Mouse (Mus musculus) urinary bladder, postnatal 4 days (tissue): ENCODE data around the gene Ndrg2.
"Not testable (repeated sequence)": the region's sequence is repeated elsewhere in the genome, so short reads cannot be mapped to it uniquely, and the experiment has no call there.

Source experiments
- DNase-seq, 2 experiments: peaks; one replicate each; pipeline ENCODE4 v3.0.0; 2021 to 2022; ENCODE audit warnings: low spot score in 2 of 2

The Ndrg2 gene

GRCm38 (mm10) chr14:51913960-51914762 lies at the start of gene Ndrg2:
Gene Ndrg2, minus strand, starts transcription at chr14:51914158.
- peak; percentile 71 to 81 for DNase-seq

GRCm38 (mm10) chr14:51960316-51960715 lies 46.4 kb upstream of the Ndrg2 start:
- no peak for DNase-seq

GRCm38 (mm10) chr14:51943336-51943735 lies 29.4 kb upstream of the Ndrg2 start:
- no peak for DNase-seq

GRCm38 (mm10) chr14:51942236-51942635 lies 28.3 kb upstream of the Ndrg2 start:
- no peak for DNase-seq

GRCm38 (mm10) chr14:51941577-51941976 lies 27.6 kb upstream of the Ndrg2 start:
- no peak for DNase-seq

- no peak for DNase-seq
These were observed 27.1 kb upstream of the Ndrg2 start for GRCm38 (mm10) chr14:51940944-51941560.

- DNase-seq: no peak
These were observed 25.0 kb upstream of the Ndrg2 start for GRCm38 (mm10) chr14:51939005-51939404.

GRCm38 (mm10) chr14:51932092-51933020 lies 18.4 kb upstream of the Ndrg2 start:
- DNase-seq: no peak

- DNase-seq: peak; percentile 59 to 69
These were observed 16.9 kb upstream of the Ndrg2 start for GRCm38 (mm10) chr14:51930824-51931223.

- no peak for DNase-seq
These were observed 16.0 kb upstream of the Ndrg2 start for GRCm38 (mm10) chr14:51929968-51930367.

GRCm38 (mm10) chr14:51929309-51929943 lies 15.5 kb upstream of the Ndrg2 start:
- peak; percentile 66 to 71 for DNase-seq

- DNase-seq: not testable (repeated sequence)
These were observed 13.0 kb upstream of the Ndrg2 start for GRCm38 (mm10) chr14:51926930-51927329.

- DNase-seq: no peak
These were observed 9.5 kb upstream of the Ndrg2 start for GRCm38 (mm10) chr14:51923492-51923891.

GRCm38 (mm10) chr14:51922910-51923309 lies 9.0 kb upstream of the Ndrg2 start:
- DNase-seq: no peak

GRCm38 (mm10) chr14:51922571-51922865 lies 8.6 kb upstream of the Ndrg2 start, which contains the start of gene Rnase13:
Gene Rnase13, minus strand, starts transcription at chr14:51922773.
- DNase-seq: no peak

- peak in 1 of 2 experiments; percentile 71 for DNase-seq
These were observed 8.0 kb upstream of the Ndrg2 start for GRCm38 (mm10) chr14:51921759-51922570.

- no peak for DNase-seq
These were observed 5.0 kb upstream of the Ndrg2 start for GRCm38 (mm10) chr14:51918966-51919365.

GRCm38 (mm10) chr14:51918125-51918524 lies 4.2 kb upstream of the Ndrg2 start, which contains the start of gene Tppp2:
Gene Tppp2, plus strand, starts transcription at chr14:51918425.
- DNase-seq: no peak

- DNase-seq: no peak
These were observed 2.6 kb upstream of the Ndrg2 start for GRCm38 (mm10) chr14:51916539-51916938.

- no peak for DNase-seq
These were observed 1.1 kb upstream of the Ndrg2 start for GRCm38 (mm10) chr14:51915030-51915429.
